In the genomic region with DNA sequence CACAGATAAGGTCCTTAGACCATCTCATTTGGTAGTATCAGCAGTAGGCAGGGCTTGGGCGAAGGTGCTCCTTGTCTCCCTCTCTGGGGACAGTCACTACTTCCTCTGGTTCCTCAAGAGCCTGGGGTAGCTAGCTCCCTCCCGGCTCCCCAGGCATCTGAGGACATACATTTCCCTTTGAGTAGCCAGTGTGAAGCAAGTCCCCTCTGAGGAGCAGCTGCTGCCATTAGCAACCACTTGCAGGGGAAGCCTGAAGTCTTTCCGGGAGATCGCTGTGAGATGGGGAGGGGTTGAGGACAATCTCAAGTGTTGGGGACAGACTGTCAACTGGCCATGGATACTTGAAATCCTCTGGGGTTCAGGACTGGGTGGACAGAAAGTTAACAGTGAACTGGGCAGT, we compare ENCODE assay signal across 10 mouse cellular contexts.
A peak's percentile ranks its signal among the peaks of the same experiment; 100 is the strongest.
DNase-seq lines count a peak whose midpoint lies in the region; ATAC-seq and TF ChIP-seq lines count a peak whose summit lies in the region.
"Had no signal": no experiment of that assay in that cellular context is flagged by ENCODE, and none has a peak within 500 bp of the region (broad histone marks: within the 10 kb centered on the region; RNA-seq: fewer than 3 reads in every experiment).

No protein-coding gene starts in this region.

- no peak for TF ChIP-seq CTCF in kidney, postnatal 0 days (IDR thresholded peaks at IDR 0.05; ENCODE audit: low read depth)

- H3K27ac ChIP-seq in kidney, postnatal 0 days, result 0 out of 2 replicates have a peak overlapping the region, but pooled peaks have one; percentile 0
- H3K27ac ChIP-seq in kidney, embryonic 16.5 days (ENCODE audit: low read length), result no peak overlapping the region
- H3K27ac ChIP-seq in heart, embryonic 16.5 days (ENCODE audit: low read length), result peak overlapping the region; percentile 58; the same call in 1 of the 2 replicates
- H3K27ac ChIP-seq: hindbrain, embryonic 15.5 days; neural tube, embryonic 12.5 days had no signal

- 61% methylated on average over 4 of the region's 4 CpGs for WGBS in kidney, postnatal 0 days
- 64% methylated on average over 4 of the region's 4 CpGs for WGBS in kidney, embryonic 16.5 days
- 33% methylated on average over 4 of the region's 4 CpGs for WGBS in heart, embryonic 16.5 days

- H3K36me3 ChIP-seq in kidney, postnatal 0 days (ENCODE audit: insufficient read depth, low read length), result peaks cover 17% of the 10 kb centered on the region
- H3K36me3 ChIP-seq in kidney, embryonic 16.5 days (ENCODE audit: insufficient read depth, low read length), result peaks cover 24% of the 10 kb centered on the region
- H3K36me3 ChIP-seq in heart, embryonic 16.5 days (ENCODE audit: control insufficient read depth, insufficient read depth), result peaks cover 10% of the 10 kb centered on the region
- peaks cover 46% of the 10 kb centered on the region for H3K36me3 ChIP-seq in megakaryocyte, embryonic 14.5 days (replicated peaks; ENCODE audit: low read length)

- H3K4me3 ChIP-seq in kidney, postnatal 0 days (replicated peaks; ENCODE audit: low read depth, low read length), result no peak overlapping the region
- H3K4me3 ChIP-seq in kidney, embryonic 16.5 days (ENCODE audit: low read length), result no peak overlapping the region
- H3K4me3 ChIP-seq in heart, embryonic 16.5 days (ENCODE audit: low read length), result no peak overlapping the region
- H3K4me3 ChIP-seq in megakaryocyte, embryonic 14.5 days (replicated peaks), result peak overlapping the region; percentile 44

- ATAC-seq in cerebellum, adult (ENCODE audit: insufficient number of reproducible peaks, low FRiP score, low TSS enrichment), result no peak
- ATAC-seq in kidney, postnatal 0 days (replicated peaks; ENCODE audit: low FRiP score, low read depth), result no peak
- ATAC-seq in kidney, embryonic 16.5 days (ENCODE audit: low FRiP score, low TSS enrichment), result no peak
- ATAC-seq in heart, embryonic 16.5 days (replicated peaks; ENCODE audit: extremely low read depth, insufficient read depth, low FRiP score), result no peak

- peaks cover 27% of the 10 kb centered on the region for H3K4me1 ChIP-seq in kidney, postnatal 0 days (replicated peaks; ENCODE audit: insufficient read depth, low read length)
- H3K4me1 ChIP-seq in kidney, embryonic 16.5 days (ENCODE audit: insufficient read depth, low read length), result peaks cover 38% of the 10 kb centered on the region
- peaks cover 18% of the 10 kb centered on the region for H3K4me1 ChIP-seq in heart, embryonic 16.5 days (ENCODE audit: control insufficient read depth, insufficient read depth, low read length)
- peaks cover 94% of the 10 kb centered on the region for H3K4me1 ChIP-seq in megakaryocyte, embryonic 14.5 days

- H3K27me3 ChIP-seq in kidney, postnatal 0 days (ENCODE audit: insufficient read depth, low read length), result no peaks in the 10 kb centered on the region
- H3K27me3 ChIP-seq in kidney, embryonic 16.5 days (ENCODE audit: insufficient read depth, low read length), result no peaks in the 10 kb centered on the region
- no peaks in the 10 kb centered on the region for H3K27me3 ChIP-seq in heart, embryonic 16.5 days (ENCODE audit: control insufficient read depth, insufficient read depth, low read length)
- H3K27me3 ChIP-seq in megakaryocyte, embryonic 14.5 days (replicated peaks), result peaks cover 4% of the 10 kb centered on the region
- H3K27me3 ChIP-seq: hindbrain, embryonic 15.5 days; neural tube, embryonic 12.5 days had no signal

- no peak overlapping the region for H3K9ac ChIP-seq in kidney, postnatal 0 days (ENCODE audit: low read depth, low read length)
- H3K9ac ChIP-seq in kidney, embryonic 16.5 days (replicated peaks; ENCODE audit: low read length), result no peak overlapping the region
- H3K9ac ChIP-seq in heart, embryonic 16.5 days (ENCODE audit: low read length), result no peak overlapping the region

- DNase-seq in cerebellum, adult 11-12 months, result peak; percentile 57
- DNase-seq in kidney, postnatal 0 days (ENCODE audit: low spot score), result no peak
- no peak for DNase-seq in thymus, postnatal 0 days (ENCODE audit: low spot score)
- DNase-seq in kidney, postnatal 10 days, result no peak

- no peaks in the 10 kb centered on the region for H3K9me3 ChIP-seq in kidney, postnatal 0 days (replicated peaks; ENCODE audit: low read length)
- H3K9me3 ChIP-seq in kidney, embryonic 16.5 days (ENCODE audit: low read length), result no peaks in the 10 kb centered on the region
- H3K9me3 ChIP-seq in heart, embryonic 16.5 days (replicated peaks; ENCODE audit: control insufficient read depth, low read length), result no peaks in the 10 kb centered on the region
- no peaks in the 10 kb centered on the region for H3K9me3 ChIP-seq in megakaryocyte, embryonic 14.5 days
- H3K9me3 ChIP-seq: hindbrain, embryonic 15.5 days; neural tube, embryonic 12.5 days had no signal

- H3K4me2 ChIP-seq in kidney, postnatal 0 days (ENCODE audit: low read length), result peak overlapping the region; percentile 77
- H3K4me2 ChIP-seq in kidney, embryonic 16.5 days (replicated peaks; ENCODE audit: low read depth, low read length), result no peak overlapping the region
- peak overlapping the region; percentile 66; the same call in 1 of the 2 replicates for H3K4me2 ChIP-seq in heart, embryonic 16.5 days (ENCODE audit: low read depth, low read length)
